Mouse (Mus musculus): ENCODE measurements around the gene Slc28a1. TPM values are rescaled to one million over a fixed set of nuclear protein-coding genes. Genes with fewer than 3 reads are reported as not detected.
A peak's percentile ranks its signal among the peaks of the same experiment; 100 is the strongest.

Gene Slc28a1
- polyA plus RNA-seq, 1 experiment from 2014 or later, result 0.07 TPM

DNA sequence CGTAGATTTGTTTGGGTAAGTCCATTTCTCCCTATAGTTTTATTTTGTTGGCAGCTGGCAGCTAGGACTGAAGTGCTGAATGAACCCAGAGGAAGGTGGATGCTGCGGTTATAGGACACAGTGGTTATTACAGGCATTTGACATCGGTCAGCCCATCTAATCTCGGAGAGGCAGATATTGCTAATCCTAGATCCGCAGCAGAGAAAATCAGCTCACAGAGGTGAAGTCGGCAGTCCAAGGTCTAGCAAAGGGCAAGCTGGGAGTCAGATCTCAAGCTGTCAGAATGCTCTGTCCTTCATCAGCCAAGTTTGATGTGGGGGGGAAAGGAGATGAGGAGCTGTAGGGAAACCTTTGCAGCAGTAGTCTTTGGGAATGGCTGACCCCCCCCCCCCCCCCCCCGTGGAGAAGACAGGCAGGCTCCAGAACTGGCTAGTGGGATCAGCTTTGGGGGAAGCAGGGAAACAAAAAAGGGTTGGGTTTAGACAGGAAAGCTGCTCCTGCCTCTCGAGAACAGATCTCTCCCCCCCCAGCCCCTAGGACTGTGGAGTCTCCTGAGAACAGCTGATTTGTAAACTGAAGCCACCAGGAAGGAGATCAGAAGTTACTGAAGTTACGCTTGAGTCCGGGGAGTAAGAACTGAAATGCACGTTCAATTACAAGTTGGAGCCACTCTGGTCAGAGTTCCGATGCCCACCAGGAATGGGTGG, 95.5 kb downstream of the Slc28a1 start:
- ATAC-seq (ENCODE audit: low FRiP score), result no peak
- peaks cover 44% of the 10 kb centered on the region for H3K27me3 ChIP-seq (ENCODE audit: control insufficient read depth, insufficient read depth, low read length)
- WGBS, result 44% methylated on average over 12 of the region's 12 CpGs

GRCm38 (mm10) chr7:81211760-81212159, 97.2 kb downstream of the Slc28a1 start:
- Histone ChIP-seq H3K9me3 (ENCODE audit: control insufficient read depth, low read length) (no peaks in the 10 kb centered on the region), H3K27ac (ENCODE audit: low read depth, low read length) (no peak overlapping the region), H3K36me3 (ENCODE audit: control insufficient read depth, insufficient read depth, low read length) (no peaks in the 10 kb centered on the region), H3K9ac (ENCODE audit: low read length) (no peak overlapping the region), H3K27me3 (ENCODE audit: control insufficient read depth, insufficient read depth, low read length) (peaks cover 51% of the 10 kb centered on the region), H3K4me3 (ENCODE audit: low read depth, low read length) (peak overlapping the region; percentile 37), H3K4me1 (ENCODE audit: control insufficient read depth, insufficient read depth, low read length) (peaks cover 11% of the 10 kb centered on the region), H3K4me2 (peak overlapping the region; percentile 62; the same call in 1 of the 2 replicates)
- WGBS, result 4% methylated on average over 8 of the region's 8 CpGs
- ATAC-seq (ENCODE audit: low FRiP score), result no peak
- peak; percentile 86 for DNase-seq (ENCODE audit: low spot score, missing footprints)

More for the DNA sequence above, 95.5 kb downstream of the Slc28a1 start:
- DNase-seq (ENCODE audit: low spot score, missing footprints), result no peak
- Histone ChIP-seq H3K4me3 (ENCODE audit: low read depth, low read length) (no peak overlapping the region), H3K36me3 (ENCODE audit: control insufficient read depth, insufficient read depth, low read length) (no peaks in the 10 kb centered on the region), H3K9me3 (ENCODE audit: control insufficient read depth, low read length) (no peaks in the 10 kb centered on the region), H3K27ac (ENCODE audit: low read depth, low read length) (no peak overlapping the region), H3K4me1 (ENCODE audit: control insufficient read depth, insufficient read depth, low read length) (peaks cover 11% of the 10 kb centered on the region), H3K4me2 (no peak overlapping the region), H3K9ac (ENCODE audit: low read length) (no peak overlapping the region)

DNA sequence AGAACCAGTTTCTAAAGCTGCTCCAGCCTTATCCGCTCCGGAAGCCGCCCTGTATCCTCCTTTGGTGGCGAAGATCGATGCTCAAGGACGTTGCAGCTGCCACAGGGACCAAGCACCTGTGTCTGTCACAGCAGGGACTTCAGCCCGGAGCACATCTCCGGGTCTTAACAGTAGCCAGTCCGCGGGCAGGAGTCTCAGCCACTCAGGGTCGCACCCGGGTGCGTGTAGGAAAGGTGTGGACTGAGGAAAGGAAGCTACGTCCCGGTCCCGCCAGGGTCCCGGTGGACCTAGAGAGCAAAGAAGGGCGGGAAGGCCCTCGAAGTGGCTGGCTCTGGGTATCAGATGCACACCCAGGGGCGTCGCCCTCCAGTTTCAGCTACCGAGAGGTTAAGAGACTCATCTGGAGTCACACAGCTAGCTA, 97.7 kb downstream of the Slc28a1 start:
- H3K27me3 ChIP-seq (ENCODE audit: control insufficient read depth, insufficient read depth, low read length), result peaks cover 51% of the 10 kb centered on the region
- under 1% methylated on average over 22 of the region's 22 CpGs for WGBS

GRCm38 (mm10) chr7:81212697-81213346, 98.2 kb downstream of the Slc28a1 start:
- Histone ChIP-seq H3K4me3 (ENCODE audit: low read depth, low read length) (peak overlapping the region; percentile 37), H3K36me3 (ENCODE audit: control insufficient read depth, insufficient read depth, low read length) (no peaks in the 10 kb centered on the region), H3K4me1 (ENCODE audit: control insufficient read depth, insufficient read depth, low read length) (peaks cover 11% of the 10 kb centered on the region), H3K27me3 (ENCODE audit: control insufficient read depth, insufficient read depth, low read length) (peaks cover 51% of the 10 kb centered on the region), H3K9me3 (ENCODE audit: control insufficient read depth, low read length) (no peaks in the 10 kb centered on the region), H3K27ac (ENCODE audit: low read depth, low read length) (no peak overlapping the region; the same call in 1 of the 2 replicates), H3K9ac (ENCODE audit: low read length) (peak overlapping the region; percentile 40), H3K4me2 (peak overlapping the region; percentile 62)
- ATAC-seq (ENCODE audit: low FRiP score), result peak; percentile 87
- peak; percentile 100 for DNase-seq (ENCODE audit: low spot score, missing footprints)
- under 1% methylated on average over 57 of the region's 57 CpGs for WGBS

More for the DNA sequence above, 97.7 kb downstream of the Slc28a1 start:
- H3K36me3 ChIP-seq (ENCODE audit: control insufficient read depth, insufficient read depth, low read length), result no peaks in the 10 kb centered on the region
- peak overlapping the region; percentile 62 for H3K4me2 ChIP-seq
- no peaks in the 10 kb centered on the region for H3K9me3 ChIP-seq (ENCODE audit: control insufficient read depth, low read length)
- H3K4me1 ChIP-seq (ENCODE audit: control insufficient read depth, insufficient read depth, low read length), result peaks cover 11% of the 10 kb centered on the region
- H3K27ac ChIP-seq (ENCODE audit: low read depth, low read length), result no peak overlapping the region
- ATAC-seq (ENCODE audit: low FRiP score) (peak; percentile 55), DNase-seq (ENCODE audit: low spot score, missing footprints) (peak; percentile 98)
- H3K4me3 ChIP-seq (ENCODE audit: low read depth, low read length), result peak overlapping the region; percentile 37
- H3K9ac ChIP-seq (ENCODE audit: low read length), result peak overlapping the region; percentile 2; the same call in 1 of the 2 replicates

GRCm38 (mm10) chr7:81213347-81214152, 99.0 kb downstream of the Slc28a1 start, which contains the start of gene Pde8a:
Gene Pde8a, plus strand, starts transcription at chr7:81213596.
- ATAC-seq (ENCODE audit: low FRiP score), result peak; percentile 14
- H3K27me3 ChIP-seq (ENCODE audit: control insufficient read depth, insufficient read depth, low read length), result peaks cover 51% of the 10 kb centered on the region
- no peaks in the 10 kb centered on the region for H3K9me3 ChIP-seq (ENCODE audit: control insufficient read depth, low read length)
- DNase-seq (ENCODE audit: low spot score, missing footprints), result peak; percentile 85
- WGBS, result 2% methylated on average over 103 of the region's 128 CpGs
- H3K36me3 ChIP-seq (ENCODE audit: control insufficient read depth, insufficient read depth, low read length), result no peaks in the 10 kb centered on the region
- peaks cover 11% of the 10 kb centered on the region for H3K4me1 ChIP-seq (ENCODE audit: control insufficient read depth, insufficient read depth, low read length)
- H3K4me3 ChIP-seq (ENCODE audit: low read depth, low read length), result peak within 1 kb of the TSS; percentile 37
- no peak within 1 kb of the TSS; the same call in 1 of the 2 replicates for H3K27ac ChIP-seq (ENCODE audit: low read depth, low read length)
- H3K9ac ChIP-seq (ENCODE audit: low read length), result peak within 1 kb of the TSS; percentile 40
- H3K4me2 ChIP-seq, result peak within 1 kb of the TSS; percentile 62

DNA sequence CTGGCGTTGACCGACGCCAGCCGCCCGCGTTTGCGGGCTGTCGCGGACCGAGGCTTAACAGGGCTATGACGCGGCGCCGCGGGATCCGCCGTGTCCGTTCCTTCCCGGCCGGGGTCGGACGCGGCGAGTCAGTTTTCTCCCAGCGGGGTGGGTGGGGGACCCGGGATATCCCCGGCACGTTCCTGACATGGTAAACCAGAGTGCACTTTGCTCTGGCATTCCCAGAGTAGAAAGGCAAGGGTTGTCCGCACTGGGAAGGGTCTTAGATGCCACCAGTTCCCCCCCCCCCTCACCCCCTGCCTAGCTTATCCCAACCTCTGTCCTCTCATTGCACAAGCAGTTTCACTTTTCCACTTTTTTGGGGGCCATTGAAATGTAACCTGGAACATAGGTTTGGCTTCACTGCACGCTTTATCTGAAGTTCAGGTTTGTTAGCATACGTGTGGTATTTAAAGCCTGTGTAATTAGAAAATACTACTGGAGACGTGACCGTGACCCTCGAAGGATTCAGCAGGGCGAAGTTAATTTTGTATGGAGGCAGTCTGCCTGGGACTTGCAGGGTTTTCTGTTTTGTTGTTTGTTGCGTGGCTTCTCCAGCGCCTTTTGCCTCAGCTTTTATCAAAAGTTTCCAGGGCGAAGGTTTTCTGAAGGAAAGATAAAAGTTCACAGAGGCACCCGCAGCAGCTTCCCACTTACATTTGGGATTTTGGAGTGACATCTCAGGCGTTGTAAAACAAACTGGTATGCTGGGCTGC, 99.7 kb downstream of the Slc28a1 start:
- WGBS, result 4% methylated on average over 40 of the region's 40 CpGs
- ATAC-seq (ENCODE audit: low FRiP score) (peak; percentile 25; the same call in 1 of the 2 replicates), DNase-seq (ENCODE audit: low spot score, missing footprints) (peak; percentile 93)
- H3K36me3 ChIP-seq (ENCODE audit: control insufficient read depth, insufficient read depth, low read length), result no peaks in the 10 kb centered on the region
- peaks cover 11% of the 10 kb centered on the region for H3K4me1 ChIP-seq (ENCODE audit: control insufficient read depth, insufficient read depth, low read length)
- peak overlapping the region; percentile 37 for H3K4me3 ChIP-seq (ENCODE audit: low read depth, low read length)
- no peaks in the 10 kb centered on the region for H3K9me3 ChIP-seq (ENCODE audit: control insufficient read depth, low read length)
- H3K27ac ChIP-seq (ENCODE audit: low read depth, low read length), result no peak overlapping the region
- H3K4me2 ChIP-seq, result peak overlapping the region; percentile 62
- H3K27me3 ChIP-seq (ENCODE audit: control insufficient read depth, insufficient read depth, low read length), result peaks cover 51% of the 10 kb centered on the region
- peak overlapping the region; percentile 30; the same call in 1 of the 2 replicates for H3K9ac ChIP-seq (ENCODE audit: low read length)

GRCm38 (mm10) chr7:81215950-81216349, 101.4 kb downstream of the Slc28a1 start:
- 81% methylated on average over 1 of the region's 1 CpGs for WGBS
- no peak for DNase-seq (ENCODE audit: low spot score, missing footprints)
- Histone ChIP-seq H3K4me1 (ENCODE audit: control insufficient read depth, insufficient read depth, low read length) (peaks cover 11% of the 10 kb centered on the region), H3K27ac (ENCODE audit: low read depth, low read length) (no peak overlapping the region), H3K4me2 (no peak overlapping the region), H3K36me3 (ENCODE audit: control insufficient read depth, insufficient read depth, low read length) (no peaks in the 10 kb centered on the region), H3K27me3 (ENCODE audit: control insufficient read depth, insufficient read depth, low read length) (peaks cover 43% of the 10 kb centered on the region), H3K9me3 (ENCODE audit: control insufficient read depth, low read length) (no peaks in the 10 kb centered on the region), H3K9ac (ENCODE audit: low read length) (no peak overlapping the region), H3K4me3 (ENCODE audit: low read depth, low read length) (no peak overlapping the region)
- ATAC-seq (ENCODE audit: low FRiP score), result no peak

DNA sequence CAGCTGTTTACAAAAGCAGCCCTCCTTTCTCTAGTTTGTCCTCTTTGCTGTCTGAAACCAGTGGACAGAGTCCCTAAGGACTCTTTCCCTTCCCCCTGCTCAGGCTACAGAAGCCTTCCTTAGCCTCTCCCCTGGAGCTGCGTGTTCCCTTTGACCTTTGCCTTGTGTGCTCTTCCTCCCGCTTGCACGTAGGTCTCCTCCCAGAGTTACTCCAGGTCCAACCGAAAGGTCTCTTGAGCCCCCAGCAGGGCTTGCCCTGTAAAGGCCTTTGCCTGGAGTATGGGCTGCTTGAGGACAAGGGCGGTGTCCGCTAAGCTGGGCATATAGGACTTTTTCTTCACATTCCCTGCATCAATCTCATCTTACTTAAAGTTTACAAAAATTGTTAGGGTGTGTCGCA, 104.7 kb downstream of the Slc28a1 start:
- Histone ChIP-seq H3K36me3 (ENCODE audit: control insufficient read depth, insufficient read depth, low read length) (no peaks in the 10 kb centered on the region), H3K27me3 (ENCODE audit: control insufficient read depth, insufficient read depth, low read length) (peaks cover 14% of the 10 kb centered on the region), H3K4me3 (ENCODE audit: low read depth, low read length) (no peak overlapping the region), H3K4me1 (ENCODE audit: control insufficient read depth, insufficient read depth, low read length) (no peaks in the 10 kb centered on the region), H3K4me2 (no peak overlapping the region), H3K9ac (ENCODE audit: low read length) (no peak overlapping the region), H3K27ac (ENCODE audit: low read depth, low read length) (no peak overlapping the region), H3K9me3 (ENCODE audit: control insufficient read depth, low read length) (no peaks in the 10 kb centered on the region)
- WGBS, result 61% methylated on average over 7 of the region's 7 CpGs
- DNase-seq (ENCODE audit: low spot score, missing footprints) (no peak), ATAC-seq (ENCODE audit: low FRiP score) (no peak)

Measured in midbrain, embryonic 11.5 days (tissue).